Mouse (Mus musculus): ENCODE data around the gene Ggta1. TPM values are rescaled to one million over a fixed set of nuclear protein-coding genes. Genes with fewer than 3 reads are reported as not detected.

The Ggta1 gene
- polyA plus RNA-seq, 1 experiment, result 3.5 TPM

DNA sequence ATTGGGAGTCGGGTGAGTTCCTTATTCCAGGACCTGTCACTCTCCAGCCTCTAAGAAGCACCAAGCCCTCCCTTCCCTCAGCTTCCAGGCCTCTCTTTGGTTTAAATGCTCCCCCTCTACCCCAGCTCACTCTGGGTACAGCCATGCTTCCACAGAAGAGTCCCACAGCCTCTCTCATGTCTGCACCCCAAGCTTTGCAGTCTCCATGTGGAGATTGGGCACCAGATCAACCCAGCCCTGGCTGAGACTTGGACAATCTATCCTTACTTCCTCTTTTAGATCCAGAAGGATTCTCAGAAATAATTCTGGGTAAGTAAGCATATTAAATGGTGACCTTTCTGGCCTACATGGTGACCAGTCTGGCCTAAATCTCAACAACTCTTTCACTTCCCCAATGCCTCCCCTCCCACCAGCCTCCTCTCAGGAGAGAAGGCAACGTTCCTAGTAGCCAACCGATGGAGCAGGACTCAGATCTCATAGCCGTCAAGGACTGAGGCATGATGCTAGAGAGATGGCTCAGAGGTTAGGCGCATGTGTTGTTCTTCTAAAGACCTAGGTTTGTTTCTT lies 11.5 kb downstream of the Ggta1 start:
- no peak for TF ChIP-seq GATA1 (IDR thresholded peaks at IDR 0.05; ENCODE audit: low read length)

DNA sequence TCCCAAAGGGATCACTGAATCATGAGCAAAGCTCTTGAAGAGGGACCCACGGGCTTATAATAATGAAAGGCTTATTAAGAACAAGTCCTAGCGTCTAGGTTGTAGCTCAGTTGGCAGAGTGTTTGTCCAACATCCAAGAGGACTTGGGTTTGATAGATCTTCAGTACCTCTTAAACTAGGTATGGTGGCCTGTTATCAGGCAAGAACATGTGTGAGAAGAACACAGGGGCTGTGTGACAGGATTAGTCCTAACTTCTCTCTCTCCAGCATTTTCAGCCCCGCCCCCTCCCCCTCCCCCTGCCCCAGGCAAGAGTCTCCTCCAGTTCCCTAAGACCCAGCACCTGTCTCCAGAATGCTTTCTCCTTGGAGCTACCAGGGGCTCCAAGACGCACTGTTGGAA lies 12.2 kb downstream of the Ggta1 start:
- TF ChIP-seq GATA1 (IDR thresholded peaks at IDR 0.05; ENCODE audit: low read length), result no peak

DNA sequence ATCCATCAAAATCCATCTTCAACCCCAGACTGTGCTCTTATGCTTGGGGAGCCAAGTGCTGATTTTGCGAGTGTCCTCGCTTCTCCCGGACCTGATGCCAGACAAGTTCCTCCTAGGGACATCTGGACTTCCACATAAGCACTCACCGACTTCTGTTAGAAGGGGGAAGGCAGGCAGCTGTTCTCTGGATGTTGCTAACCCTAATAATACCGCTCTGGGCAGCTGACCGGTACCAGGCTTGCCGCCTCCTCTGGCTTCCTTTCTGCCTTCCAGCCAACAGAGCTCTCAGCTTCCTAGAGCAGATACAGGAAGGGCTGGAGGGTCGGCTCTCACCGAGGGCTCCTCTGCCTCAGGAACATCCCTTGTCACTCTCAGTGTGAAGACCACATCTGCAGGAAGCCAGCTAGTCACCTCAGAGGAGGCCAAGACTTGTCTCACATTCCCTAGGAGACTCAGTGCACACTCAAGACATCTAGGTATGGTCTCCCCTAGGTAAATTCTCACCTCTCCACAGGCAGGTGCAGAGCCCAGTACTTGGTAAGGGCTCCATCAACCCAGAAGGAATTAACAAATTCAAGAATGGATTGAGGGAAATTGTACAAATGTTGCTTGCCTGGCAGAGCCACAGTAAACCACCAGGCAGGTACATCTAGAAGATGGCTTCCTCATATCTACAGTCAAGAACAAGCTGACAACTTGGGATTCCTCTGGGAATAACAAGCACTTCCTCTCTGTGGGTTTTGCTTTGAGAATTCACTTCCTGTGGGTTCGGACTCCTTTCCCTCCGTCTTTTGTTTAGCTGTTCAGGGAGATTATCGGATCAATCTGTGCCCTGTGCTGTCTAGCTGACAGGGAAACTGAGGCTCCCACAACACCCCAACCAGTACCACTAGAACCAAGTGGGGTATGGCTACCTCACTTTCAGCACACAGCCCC lies 13.1 kb downstream of the Ggta1 start:
- no peak for TF ChIP-seq GATA1 (IDR thresholded peaks at IDR 0.05; ENCODE audit: low read length)

DNA sequence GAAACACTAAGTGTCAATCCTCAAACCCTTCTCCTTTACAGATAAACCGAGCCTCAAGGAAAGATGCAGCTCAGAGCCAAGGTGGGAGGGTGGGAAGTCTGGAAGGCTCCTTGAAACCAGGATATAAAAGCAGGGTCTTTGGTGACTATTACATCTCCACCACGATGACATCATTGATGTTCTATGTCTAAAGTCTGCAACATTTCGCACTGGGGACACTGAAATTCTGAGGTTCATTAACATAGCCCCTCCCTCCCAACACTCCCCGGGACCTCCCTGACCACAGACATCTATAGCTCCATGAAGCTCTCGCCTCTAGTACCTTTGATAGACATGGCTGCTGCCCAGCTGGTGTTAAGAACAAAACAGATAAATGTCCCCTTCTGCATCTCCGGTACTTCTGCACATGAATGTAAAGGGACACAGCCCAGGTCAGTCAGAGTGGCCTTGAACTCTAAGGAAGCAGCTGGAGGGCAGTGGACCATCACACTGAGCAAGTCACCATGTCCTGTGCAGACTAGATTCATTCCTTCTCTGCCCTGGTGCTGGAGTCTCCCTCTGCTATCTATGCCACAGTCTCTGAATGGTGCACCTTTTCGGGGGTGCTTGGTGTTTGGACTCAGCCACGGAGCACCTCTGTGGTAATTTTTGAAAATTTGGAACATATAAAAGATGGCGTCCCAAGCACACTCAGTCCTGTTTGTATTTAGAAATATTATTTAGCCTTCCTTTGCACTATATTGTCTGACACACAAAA lies 13.9 kb downstream of the Ggta1 start:
- no peak for TF ChIP-seq GATA1 (IDR thresholded peaks at IDR 0.05; ENCODE audit: low read length)

DNA sequence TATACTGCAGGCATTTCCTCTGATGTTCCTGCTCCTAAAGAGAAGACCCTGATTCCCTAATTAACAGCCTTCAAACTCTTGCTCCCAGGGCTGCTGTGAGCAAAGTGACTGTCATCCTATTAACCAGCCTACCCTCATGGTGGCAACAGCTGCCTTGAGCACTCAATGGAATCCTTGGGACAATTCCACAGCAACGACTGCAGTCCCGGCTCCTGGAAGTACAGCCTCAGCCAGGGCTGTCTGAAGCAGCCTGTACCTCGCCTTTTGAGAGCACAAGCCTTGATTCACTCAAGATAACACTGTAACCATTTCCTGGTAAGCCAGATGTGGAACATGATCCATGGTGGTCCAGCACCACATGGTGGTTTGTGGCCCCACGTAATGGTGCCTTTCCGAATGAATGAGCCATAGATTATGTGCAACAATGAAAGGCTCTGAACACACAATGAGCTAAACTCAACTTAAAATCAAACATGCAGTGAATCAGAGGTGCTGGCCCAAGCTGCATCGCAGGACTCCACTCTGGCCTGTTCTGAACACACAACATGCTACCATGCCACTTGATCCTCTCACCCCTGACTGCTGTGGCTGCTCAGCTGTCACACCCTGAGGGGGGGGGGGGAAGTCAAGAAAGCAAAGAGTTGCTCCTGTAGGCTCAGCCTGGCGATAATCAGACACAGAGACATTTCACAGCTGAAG lies 14.7 kb downstream of the Ggta1 start:
- no peak for TF ChIP-seq GATA1 (IDR thresholded peaks at IDR 0.05; ENCODE audit: low read length)

DNA sequence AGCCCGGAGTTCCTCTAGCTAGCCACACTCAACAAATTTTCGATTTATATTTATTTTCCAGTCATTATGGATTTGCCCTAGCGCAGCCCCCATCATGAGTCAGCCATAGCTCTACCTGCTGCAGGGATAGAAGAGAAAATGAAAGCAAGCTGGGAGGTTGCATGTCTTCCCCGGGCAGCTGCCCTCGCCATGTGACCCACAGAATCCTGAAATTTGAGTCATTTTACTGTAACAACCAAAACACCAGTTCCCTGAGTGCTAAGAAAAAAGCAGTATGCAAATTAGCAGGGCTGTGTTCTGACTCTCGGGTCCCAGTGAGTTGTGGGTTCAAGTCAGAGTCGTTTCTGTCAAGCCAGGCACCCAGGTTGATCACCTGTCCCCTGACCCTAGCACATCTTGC lies 15.6 kb downstream of the Ggta1 start:
- TF ChIP-seq GATA1 (IDR thresholded peaks at IDR 0.05; ENCODE audit: low read length), result no peak

DNA sequence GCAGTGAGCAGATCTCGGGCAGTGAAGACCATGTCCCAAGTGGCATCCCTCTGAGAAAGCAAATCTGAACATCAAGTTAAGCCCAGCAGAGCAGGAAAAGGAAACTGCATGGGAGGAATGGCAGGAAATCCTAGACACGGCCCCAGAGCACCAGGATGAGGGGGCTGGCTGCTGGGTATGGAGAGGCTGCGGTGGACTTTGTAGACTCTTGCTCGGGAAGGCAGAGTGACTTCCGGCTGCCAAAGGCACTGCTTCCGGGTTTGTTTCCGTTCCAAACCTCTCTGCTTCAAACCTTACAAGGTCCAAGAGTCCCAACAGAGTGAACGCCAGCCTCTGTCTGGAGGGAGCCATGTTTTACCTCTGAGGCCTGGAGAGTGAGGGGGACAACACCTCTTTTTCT lies 16.2 kb downstream of the Ggta1 start:
- no peak for TF ChIP-seq GATA1 (IDR thresholded peaks at IDR 0.05; ENCODE audit: low read length)

DNA sequence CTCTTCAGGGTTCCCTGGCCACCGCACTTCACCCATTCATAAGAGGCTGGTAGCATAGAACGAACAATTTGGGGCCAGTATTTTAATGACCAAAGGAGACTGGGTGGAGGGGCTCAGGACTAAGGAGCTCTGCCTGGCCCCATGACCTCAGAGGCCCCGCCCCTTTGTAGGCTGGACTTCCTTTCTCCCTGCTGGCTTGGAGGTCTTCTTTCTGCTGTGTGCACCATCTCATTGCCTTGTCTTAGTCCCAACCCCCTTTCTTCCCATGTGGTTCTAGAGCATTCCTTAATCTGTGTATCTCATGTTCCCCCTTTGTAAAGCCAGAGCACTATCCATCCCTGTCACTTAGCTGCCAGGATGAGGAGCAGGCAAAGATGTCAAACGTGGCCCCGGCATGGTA lies 16.7 kb downstream of the Ggta1 start:
- no peak for TF ChIP-seq GATA1 (IDR thresholded peaks at IDR 0.05; ENCODE audit: low read length)

DNA sequence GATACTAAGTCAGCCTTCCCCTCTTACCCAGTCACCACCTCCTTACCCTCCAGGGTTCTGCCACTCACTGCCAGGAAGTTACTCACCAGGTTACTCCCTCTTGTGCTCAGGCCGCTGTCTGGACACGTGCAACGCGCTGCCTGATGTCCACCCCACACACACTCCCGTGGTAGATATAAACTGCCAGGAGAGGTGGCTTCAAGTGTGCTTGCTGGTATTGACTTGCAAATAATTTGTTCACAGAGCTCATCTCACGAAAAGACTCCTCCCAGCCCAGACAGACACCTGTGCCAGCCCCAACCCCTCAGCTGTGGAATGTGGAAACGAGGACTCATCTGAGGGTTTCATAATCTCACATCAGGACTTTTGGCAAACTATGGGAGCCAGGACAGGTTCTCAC lies 17.4 kb downstream of the Ggta1 start:
- no peak for TF ChIP-seq GATA1 (IDR thresholded peaks at IDR 0.05; ENCODE audit: low read length)

DNA sequence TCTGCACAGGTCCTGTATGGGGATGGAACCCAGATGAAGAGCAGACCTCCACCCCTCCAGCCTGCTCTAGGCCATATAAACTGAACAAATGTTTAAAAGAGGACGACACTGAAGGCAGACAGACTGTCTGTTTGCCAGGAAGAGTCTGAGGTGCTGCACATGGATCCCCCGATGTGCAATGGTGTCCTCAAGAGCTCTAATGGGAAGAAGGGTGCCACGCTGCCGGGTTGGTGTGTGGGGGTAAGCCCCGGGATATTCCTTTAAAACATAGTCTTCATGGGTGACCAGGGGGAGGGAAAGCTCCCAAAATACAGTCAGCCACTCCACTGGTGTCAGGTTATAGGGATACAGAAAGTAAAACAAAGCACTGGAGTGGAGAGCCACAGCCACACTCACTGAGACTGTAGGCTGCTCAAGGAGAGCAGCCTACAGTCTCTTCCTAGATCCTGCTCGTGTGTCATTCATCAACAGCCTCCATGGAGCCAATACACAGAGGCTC lies 18.2 kb downstream of the Ggta1 start:
- no peak for TF ChIP-seq GATA1 (IDR thresholded peaks at IDR 0.05; ENCODE audit: low read length)

DNA sequence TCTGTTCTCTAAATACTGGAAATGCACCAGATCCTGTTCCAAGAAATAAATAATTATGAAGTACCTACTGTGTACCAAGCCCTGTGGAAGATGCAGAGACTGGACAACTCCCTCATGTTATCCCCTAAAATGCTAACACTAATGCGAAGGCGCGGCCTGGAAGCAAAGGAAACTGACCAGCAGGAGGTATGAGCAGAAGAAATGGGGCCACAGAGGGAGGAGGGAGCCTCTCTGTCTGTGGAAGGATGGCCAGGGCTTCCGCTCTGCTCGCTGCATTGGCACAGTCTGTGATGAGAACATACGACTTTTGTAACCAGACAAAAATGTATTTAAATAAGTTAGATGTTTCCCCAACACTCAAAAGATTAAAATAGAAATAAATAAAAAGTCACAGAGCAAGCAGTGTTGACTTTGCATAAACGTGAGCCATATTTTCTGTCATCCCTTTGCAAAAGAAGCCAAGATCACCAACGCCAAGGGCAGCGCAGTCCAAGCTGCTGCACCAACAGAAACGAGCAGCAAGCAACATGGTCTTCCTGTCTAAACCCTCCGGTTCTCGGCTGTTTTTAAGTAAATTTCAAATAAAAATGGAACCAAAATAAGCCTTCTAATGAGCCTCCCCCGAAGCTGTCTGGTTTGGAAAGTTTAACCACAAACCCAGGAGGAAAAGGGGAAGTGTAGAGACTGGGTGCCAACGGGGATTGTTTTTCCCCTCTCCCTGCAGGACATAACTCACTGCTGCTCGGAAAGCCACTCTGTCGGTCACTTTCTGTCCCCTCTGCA lies 18.9 kb downstream of the Ggta1 start:
- no peak for TF ChIP-seq GATA1 (IDR thresholded peaks at IDR 0.05; ENCODE audit: low read length)

DNA sequence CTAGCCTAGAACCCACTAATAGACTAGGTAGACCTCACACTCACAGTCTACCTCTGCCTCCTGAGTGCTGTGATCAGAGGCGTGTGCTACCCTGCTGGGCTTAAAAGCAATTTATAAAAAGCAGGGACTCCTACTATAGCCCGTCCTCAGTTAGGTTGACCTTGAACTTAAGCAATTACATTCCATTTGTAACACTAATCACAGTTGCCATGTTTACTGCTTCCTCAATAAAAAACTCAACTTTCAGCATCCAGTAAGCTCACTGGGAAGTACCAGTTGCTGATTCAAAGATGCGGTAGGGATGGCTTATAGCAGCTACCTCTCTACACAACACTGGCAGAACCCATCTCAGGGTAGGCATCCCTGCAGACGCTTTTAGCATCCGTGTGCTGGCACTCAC lies 19.7 kb downstream of the Ggta1 start:
- no peak for TF ChIP-seq GATA1 (IDR thresholded peaks at IDR 0.05; ENCODE audit: low read length)

DNA sequence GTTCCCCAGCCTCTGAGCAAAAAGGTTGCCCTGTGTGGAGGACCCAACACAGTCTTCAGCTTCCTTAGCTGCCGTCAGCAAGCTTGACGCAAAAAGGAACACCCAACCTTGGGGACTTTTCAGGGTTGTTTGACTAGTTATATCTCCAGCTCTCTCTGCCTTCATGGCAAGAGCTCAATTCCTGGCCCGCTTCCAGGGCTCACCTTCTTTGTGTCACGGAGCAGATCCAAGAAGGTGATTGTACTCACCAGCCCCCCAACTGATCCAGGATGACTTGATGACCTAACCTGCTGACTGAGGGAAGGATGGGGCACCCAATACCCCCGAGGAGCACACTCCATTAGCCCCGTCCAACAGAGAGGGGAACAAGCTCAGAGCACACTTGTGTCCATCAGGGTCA lies 21.0 kb downstream of the Ggta1 start:
- TF ChIP-seq GATA1 (IDR thresholded peaks at IDR 0.05; ENCODE audit: low read length), result no peak

DNA sequence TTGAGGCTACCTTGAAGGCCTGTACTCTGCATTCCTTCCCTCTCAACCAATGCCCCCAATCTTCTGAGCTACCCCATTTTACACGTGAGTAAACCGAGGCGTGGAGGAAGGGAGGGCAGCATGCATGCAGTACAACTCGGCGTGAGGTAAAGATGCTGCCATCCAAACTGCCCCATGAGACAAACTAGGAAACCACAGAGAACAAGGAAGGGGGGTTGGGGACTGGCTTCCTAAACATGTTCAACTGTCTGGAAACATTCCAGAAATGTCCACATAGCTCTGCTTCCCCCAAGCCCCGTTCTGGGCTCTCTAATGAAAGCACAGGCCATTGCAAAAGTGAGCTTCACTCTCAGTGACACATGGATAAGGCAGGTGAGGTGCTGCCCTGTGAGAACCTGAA lies 21.6 kb downstream of the Ggta1 start:
- no peak for TF ChIP-seq GATA1 (IDR thresholded peaks at IDR 0.05; ENCODE audit: low read length)

DNA sequence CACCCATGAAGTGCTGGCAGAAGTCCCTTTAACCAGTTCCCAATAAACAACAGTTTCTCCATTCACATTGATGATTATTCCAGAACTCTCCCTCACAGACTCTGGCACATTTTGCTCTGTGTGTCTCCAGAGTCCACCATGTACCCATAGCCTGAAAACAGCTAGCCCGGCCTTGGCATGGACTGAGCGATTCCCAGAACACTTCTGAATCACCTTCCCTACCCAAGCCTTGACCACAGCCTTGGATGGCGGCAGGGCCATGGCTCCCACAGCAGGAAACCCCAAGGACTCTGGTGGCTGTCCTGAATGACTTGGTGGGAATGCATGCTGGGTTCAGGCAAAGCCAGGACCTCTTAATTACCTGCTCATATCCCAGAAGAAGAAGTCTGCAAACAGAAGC lies 22.6 kb downstream of the Ggta1 start:
- no peak for TF ChIP-seq GATA1 (IDR thresholded peaks at IDR 0.05; ENCODE audit: low read length)
